Comparison of ENCODE assay signal across 8 mouse cellular contexts in the genomic region with DNA sequence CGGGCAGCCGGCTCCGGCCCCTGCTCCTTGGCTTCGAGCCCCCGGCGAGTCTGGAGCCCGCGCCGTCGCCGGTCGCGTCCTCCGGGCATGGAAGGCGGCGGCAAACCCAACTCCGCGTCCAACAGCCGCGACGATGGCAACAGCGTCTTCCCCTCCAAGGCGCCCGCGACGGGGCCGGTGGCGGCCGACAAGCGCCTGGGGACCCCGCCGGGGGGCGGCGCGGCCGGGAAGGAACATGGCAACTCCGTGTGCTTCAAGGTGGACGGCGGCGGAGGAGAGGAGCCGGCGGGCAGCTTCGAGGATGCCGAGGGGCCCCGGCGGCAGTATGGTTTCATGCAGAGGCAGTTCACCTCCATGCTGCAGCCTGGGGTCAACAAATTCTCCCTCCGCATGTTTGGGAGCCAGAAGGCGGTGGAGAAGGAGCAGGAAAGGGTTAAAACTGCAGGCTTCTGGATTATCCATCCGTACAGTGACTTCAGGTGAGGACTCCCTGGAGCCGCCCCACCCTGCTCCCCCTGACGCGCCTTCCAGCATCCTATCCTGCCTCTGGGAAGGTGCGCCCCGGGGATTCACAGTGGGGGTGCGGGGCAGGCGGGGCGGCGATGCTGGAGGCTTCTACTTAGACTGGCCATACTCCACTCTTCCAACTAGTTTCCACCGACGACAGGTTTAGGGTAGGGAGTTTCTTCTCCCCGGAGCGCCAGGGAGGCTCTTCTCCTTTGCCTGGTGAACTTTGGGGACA. TPM values are rescaled to one million over a fixed set of nuclear protein-coding genes. Genes with fewer than 3 reads are reported as not detected.
A peak's percentile ranks its signal among the peaks of the same experiment; 100 is the strongest.
DNase-seq lines count a peak whose midpoint lies in the region; ATAC-seq and TF ChIP-seq lines count a peak whose summit lies in the region.

No protein-coding gene starts in this region.

- no peaks in the 10 kb centered on the region for H3K9me3 ChIP-seq in liver, embryonic 15.5 days (replicated peaks)
- no peaks in the 10 kb centered on the region for H3K9me3 ChIP-seq in stomach, embryonic 16.5 days (replicated peaks; ENCODE audit: control insufficient read depth, low read length)

- TF ChIP-seq CTCF in testis, adult 2 months (IDR thresholded peaks at IDR 0.05; ENCODE audit: control insufficient read depth, insufficient read depth, insufficient replicate concordance, low read depth, low read length) = no peak

- peaks cover 6% of the 10 kb centered on the region; the same call in 1 of the 2 replicates for H3K4me1 ChIP-seq in testis, adult 2 months (ENCODE audit: control insufficient read depth, insufficient read depth, low read length)
- H3K4me1 ChIP-seq in liver, embryonic 15.5 days (replicated peaks) = no peaks in the 10 kb centered on the region; the same call in 1 of the 2 replicates
- peaks cover 10% of the 10 kb centered on the region for H3K4me1 ChIP-seq in stomach, embryonic 16.5 days (ENCODE audit: control insufficient read depth, insufficient read depth, low read length)

- no peak overlapping the region for H3K27ac ChIP-seq in testis, adult 2 months (ENCODE audit: control insufficient read depth, insufficient read depth, low read depth, low read length)
- H3K27ac ChIP-seq in liver, embryonic 15.5 days (replicated peaks) = no peak overlapping the region
- no peak overlapping the region for H3K27ac ChIP-seq in stomach, embryonic 16.5 days (ENCODE audit: low read length)

- 2% methylated on average over 44 of the region's 62 CpGs for WGBS in liver, embryonic 15.5 days (ENCODE audit: insufficient replicate concordance)
- WGBS in stomach, embryonic 16.5 days = under 1% methylated on average over 60 of the region's 62 CpGs

- H3K9ac ChIP-seq in liver, embryonic 15.5 days = no peak overlapping the region
- H3K9ac ChIP-seq in stomach, embryonic 16.5 days (ENCODE audit: low read length) = peak overlapping the region; percentile 61

- peak overlapping the region; percentile 67 for H3K4me2 ChIP-seq in liver, embryonic 15.5 days
- peak overlapping the region; percentile 97 for H3K4me2 ChIP-seq in stomach, embryonic 16.5 days (ENCODE audit: low read depth, low read length)

- 0 out of 2 replicates have a peak, but pooled peaks cover 2% of the 10 kb centered on the region for H3K27me3 ChIP-seq in testis, adult 2 months (ENCODE audit: control insufficient read depth, insufficient read depth, low read length)
- H3K27me3 ChIP-seq in liver, embryonic 15.5 days = peaks cover 32% of the 10 kb centered on the region
- H3K27me3 ChIP-seq in stomach, embryonic 16.5 days (ENCODE audit: control insufficient read depth, insufficient read depth, low read length) = peaks cover 20% of the 10 kb centered on the region

- ATAC-seq in liver, embryonic 15.5 days (ENCODE audit: insufficient read depth) = peak; percentile 40
- ATAC-seq in stomach, embryonic 16.5 days (ENCODE audit: insufficient read depth, low FRiP score) = peak; percentile 34

- peak; percentile 65 for DNase-seq in heart, adult 11 months
- DNase-seq in heart, adult 8-10 months (ENCODE audit: low spot score) = no peak
- DNase-seq in testis, postnatal 10 days (ENCODE audit: low spot score) = no peak
- peak; percentile 4 for DNase-seq in heart, postnatal 4 days
- DNase-seq in urinary bladder, postnatal 10 days (ENCODE audit: low spot score) = no peak

- no peaks in the 10 kb centered on the region for H3K36me3 ChIP-seq in testis, adult 2 months (ENCODE audit: control insufficient read depth, insufficient read depth, low read length)
- no peaks in the 10 kb centered on the region for H3K36me3 ChIP-seq in liver, embryonic 15.5 days (replicated peaks)
- no peaks in the 10 kb centered on the region for H3K36me3 ChIP-seq in stomach, embryonic 16.5 days (ENCODE audit: control insufficient read depth, insufficient read depth, low read length)

- no peak for TF ChIP-seq POLR2A in testis, adult 2 months (IDR thresholded peaks at IDR 0.05; ENCODE audit: control insufficient read depth, low read depth, low read length)

- peak overlapping the region; percentile 67 for H3K4me3 ChIP-seq in testis, adult 2 months (ENCODE audit: control insufficient read depth, low read depth, low read length)
- H3K4me3 ChIP-seq in liver, embryonic 15.5 days (replicated peaks) = peak overlapping the region; percentile 46
- H3K4me3 ChIP-seq in stomach, embryonic 16.5 days (replicated peaks; ENCODE audit: low read length) = peak overlapping the region; percentile 60

RNA-seq across cellular contexts. Expression of a gene that starts 0.7 kb away (rescaled TPM):
- 1 to 10 TPM in 1 of 4 experiments, under 1 TPM in 3; 0.60 to 1.2 (median 0.81) TPM for total RNA-seq in heart, adult 8-10 months (2022)
- 0.26 and 0.37 TPM in 2 replicates for polyA plus RNA-seq in testis, adult 2 months (2012; rRNA removed)
- 1 to 10 TPM; 1.6 to 1.7 TPM for total RNA-seq in heart, postnatal 4 days (2021)
- 0.01 TPM in 2 replicates for polyA plus RNA-seq in liver, embryonic 15.5 days (2015; fragmentation: Nextera tagmentation; extraction: Ambion mirVana)
- 0.03 and 0.06 TPM in 2 replicates for polyA plus RNA-seq in stomach, embryonic 16.5 days (2015; fragmentation: Nextera tagmentation; extraction: Ambion mirVana)

Comparison
In these comparisons a context has a peak if more than half of its experiments do, and no peak if none do; other contexts are left out.
1. DNase-seq: peak in heart, adult 11 months (single experiment) and heart, postnatal 4 days (single experiment); none in heart, adult 8-10 months (single experiment), testis, postnatal 10 days (single experiment) and urinary bladder, postnatal 10 days (single experiment).
2. Peak in every context shown above with its lines, with median percentiles within 50 percentile points of each other: H3K4me3 ChIP-seq.